Mouse (Mus musculus) erythroid progenitor cell, adult 5-6 weeks (primary cell): ENCODE measurements around the gene B9d1. TPM values are rescaled to one million over a fixed set of nuclear protein-coding genes. Genes with fewer than 3 reads are reported as not detected.
A peak's percentile ranks its signal among the peaks of the same experiment; 100 is the strongest.

Experiments
- ATAC-seq: replicated peaks from 2 replicates; pipeline ENCODE4 v1.8.0; 2016; ENCODE audit warnings: moderate number of reproducible peaks, mild to moderate bottlenecking, moderate TSS enrichment, inconsistent platforms; ENCODE audit not compliant: poor library complexity, low FRiP score, severe bottlenecking
- total RNA-seq, 2 experiments: library from RNA; stranded (forward) in 1 of 2; stranded (reverse) in 1 of 2; fragments of 150-400 nt in 1 of 2; fragments of 186-747, 209-891 nt in 1 of 2; gene quantifications; 2 replicates each; pipeline versions ENCODE4 v1.2.3 to v1.2.4; 2015 to 2017; ENCODE audit warnings: low replicate concordance in 2 of 2

The B9d1 gene
- total RNA-seq (2015; ENCODE audit: low replicate concordance) = not detected in 2 replicates
- not detected in 2 replicates for total RNA-seq (2017; ENCODE audit: low replicate concordance)

DNA sequence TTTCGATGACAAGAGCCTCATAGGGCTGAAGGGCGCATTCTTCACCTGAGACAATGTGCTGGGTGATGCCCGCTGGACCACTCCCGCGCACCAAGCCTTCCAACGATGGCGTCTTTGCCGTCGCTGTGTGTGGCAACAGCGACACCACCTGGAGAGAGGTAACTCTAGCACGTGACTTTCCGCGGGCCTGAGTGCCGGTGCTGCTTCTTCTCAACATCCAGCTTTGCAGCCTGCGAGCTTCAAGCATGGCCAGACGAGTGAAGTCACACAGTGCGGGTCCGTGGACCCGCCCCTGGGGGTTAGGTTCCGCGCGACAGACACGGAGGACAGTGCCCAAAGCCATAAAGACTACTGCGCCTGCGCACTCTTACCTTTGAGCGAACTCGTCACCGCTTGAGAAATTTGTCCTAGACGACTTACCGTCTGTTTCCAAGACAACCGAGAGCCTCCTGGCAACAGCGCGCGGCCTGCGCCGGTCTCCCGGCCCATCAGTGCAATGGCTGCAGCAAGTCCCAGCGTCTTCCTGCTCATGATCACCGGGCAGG lies at the start of gene B9d1:
TSS of gene B9d1 (plus strand) at position 432 of the 545 bp plus-strand sequence.
- peak; percentile 81 for ATAC-seq

DNA sequence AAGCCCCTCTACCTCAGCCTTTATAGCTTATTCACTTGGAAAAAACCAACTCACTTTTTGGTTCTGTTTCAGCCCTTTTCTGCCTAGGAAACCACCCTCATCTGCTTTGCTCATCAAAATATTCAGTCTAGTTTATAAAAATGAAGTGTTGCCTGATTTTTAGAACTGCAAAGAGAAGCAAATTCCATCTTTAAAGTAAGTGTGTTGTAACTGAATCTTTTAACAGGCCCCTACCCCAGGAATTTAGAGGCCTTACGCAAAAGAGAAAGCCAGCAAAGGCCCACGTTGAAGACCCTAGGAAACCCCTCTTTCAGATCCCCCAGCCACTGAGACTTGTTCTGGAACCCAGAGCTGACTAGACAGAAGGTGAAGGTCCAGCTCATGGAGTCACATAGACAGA lies 40.9 kb upstream of the B9d1 start:
- ATAC-seq = no peak

DNA sequence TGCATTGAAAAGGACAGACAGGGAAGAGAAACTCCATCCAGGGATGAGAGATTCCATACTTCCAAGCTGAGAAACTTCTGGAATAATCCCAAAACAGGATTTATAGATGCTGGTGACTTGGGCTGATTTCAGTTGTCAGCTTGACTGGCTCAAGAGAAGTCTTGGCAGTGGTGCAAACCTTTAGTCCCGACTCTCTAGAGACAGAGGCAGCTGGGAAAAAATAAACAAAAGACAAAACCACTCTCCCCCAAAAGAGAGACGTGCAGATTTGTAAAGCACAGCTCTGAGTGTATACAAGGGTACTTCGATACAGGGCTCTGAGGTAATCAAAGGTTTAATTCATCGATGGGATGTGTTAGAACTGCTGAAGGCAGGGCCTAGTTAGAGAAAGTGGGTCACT lies 39.5 kb upstream of the B9d1 start:
- no peak for ATAC-seq

DNA sequence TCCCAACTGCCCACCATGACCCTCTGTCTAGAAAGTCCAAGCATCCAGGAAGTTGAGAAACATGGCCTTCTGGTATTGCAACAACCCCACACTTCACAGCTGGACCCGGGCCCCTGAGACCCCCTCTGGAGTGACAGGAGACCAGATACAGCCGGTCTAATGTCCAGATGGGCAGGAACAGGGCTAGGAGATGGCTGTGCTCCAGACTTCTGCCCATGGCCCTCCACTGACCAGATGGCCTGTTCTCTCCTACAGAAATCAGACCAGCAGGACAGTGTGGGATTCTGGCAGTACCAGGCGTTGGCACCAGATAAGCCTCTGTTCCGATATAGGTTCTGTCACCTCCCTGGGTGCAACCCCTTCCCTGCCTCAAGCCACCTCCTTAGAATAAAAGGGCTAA lies 36.4 kb upstream of the B9d1 start:
- no peak for ATAC-seq

DNA sequence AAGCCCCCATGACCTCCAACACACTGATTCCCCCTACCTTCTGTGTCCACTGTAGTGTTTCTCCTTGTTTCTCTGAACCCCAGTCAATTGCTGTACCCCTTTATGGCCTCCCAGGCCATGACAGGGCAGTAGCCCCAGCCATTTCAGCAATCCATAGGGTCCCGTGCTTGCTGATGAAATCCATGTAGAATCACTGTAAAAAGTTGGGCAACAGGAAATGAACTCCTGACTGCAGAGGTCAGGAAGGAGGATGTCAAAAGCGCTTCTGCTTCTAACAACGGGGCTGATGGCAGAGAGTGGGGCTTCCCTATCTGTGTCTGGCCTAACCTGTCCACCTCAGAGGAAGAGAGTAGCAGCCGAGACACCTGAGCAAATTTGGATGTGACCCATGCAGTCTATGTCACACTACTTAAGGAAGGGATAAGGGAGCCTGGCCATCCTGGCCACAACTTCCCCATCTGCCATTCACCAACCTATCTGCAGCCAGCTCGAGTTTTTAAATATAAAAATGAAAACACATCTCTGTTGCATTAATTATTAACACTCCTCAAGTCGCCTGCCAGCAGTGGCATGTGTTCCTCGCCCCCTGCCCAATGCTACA lies 35.5 kb upstream of the B9d1 start:
- ATAC-seq = no peak

DNA sequence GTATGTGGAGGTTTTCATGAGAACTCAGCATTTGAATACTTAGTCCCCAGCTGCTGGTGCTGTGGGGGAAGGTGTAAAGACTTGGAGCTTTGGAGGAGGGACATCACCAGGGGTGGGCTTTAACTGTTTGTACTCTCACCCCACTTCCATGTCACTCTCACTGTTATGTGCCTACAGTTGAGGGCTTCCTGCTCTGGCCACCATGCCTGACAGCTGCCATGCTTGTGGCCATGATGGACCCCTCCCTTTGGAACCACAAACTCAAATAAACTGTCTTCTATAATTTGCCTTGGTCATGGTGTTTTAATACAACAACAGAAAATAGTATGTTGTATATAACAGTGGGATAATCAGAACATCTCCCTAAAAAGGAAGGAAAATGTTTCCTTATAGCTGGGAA lies 34.1 kb upstream of the B9d1 start:
- no peak for ATAC-seq

DNA sequence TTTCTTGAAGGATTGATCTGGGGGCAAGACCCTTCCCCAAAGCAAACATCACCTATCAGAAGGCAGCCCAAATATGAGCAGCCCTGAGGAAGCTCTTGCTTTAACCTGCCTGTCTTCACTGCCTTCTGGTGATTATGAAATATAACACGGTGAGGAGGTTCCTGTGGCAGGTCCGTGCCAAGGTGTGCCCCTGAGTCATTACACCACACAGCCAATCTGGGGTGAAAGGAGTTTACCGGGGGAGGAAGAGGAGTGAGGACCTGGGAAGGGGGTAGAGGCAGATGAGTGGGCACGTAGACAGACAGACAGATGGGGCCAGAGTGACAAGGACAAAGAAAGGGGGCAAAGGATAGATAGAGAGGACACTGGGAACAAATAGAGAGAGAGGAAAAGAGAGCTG lies 31.3 kb upstream of the B9d1 start:
- no peak for ATAC-seq

DNA sequence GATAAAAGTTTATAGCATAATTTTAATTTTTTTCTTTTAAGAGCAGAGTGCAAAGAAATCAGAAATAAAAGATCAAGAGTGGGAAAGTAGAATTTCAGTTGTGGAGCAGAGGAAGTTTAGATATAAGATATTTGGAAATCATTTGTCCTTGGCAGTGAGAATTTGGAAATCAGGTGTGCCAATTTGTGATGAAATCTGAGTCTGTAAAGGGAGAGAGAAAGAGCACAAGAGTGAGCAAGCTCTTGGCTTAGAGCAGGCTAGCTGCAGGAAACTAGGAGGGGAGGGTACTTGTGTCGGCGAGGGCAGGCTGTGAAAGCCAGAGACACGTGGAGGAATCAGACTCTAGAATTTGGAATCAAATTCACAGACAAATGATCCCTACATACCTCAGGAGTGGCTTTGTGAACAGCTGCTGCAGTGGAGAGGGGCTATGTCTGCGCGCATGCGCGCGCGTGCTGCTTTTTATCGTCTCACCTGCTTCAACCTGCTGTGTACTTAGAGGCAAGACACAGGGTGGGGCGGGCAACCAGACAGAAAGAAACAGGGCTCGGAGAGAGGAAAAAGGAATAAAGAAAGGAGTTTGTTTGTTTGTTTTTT lies 28.1 kb upstream of the B9d1 start:
- ATAC-seq = no peak

DNA sequence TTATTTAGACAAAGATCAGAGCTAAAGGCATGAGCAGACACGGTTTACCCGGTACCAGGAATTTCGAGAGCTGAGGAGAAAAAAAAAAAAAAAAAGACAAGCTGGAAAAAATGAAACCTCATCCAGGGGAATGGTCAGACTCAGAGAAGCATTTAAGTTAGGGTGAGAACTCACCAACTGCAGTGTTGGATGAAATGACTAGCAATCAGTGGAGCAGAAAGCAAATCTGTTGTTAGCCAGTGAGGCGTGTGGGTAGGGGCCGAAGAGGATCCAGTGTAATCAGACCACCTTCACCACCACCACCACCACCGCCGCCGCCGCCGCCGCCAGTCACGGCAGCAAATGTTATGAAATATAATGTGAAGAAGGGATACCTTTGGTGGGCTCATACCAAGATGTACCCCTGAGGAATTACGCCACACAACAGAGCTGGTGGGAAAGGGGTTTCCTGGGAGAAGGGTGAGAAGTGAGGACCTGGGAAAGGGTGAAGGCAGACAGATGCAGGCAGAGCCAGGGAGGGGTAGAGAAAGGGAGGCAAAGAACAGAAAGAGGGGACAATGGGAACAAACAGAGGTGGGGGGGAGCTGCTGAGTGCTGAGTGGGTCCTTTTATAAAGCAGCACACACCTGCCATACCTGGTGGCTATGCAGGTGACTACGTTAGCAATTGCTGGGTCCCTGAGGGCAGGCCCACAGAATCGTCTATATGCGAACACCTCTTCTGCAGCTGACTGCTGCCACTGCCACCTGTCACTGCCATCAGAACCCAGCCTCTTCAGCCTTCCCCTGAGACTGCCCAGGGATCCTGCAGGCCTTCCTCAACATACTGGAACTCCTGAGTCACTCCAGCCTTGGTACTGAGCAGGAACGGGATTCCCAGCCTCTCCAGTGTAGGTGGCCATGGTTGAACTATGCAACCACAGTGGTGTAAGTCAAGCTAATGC lies 27.1 kb upstream of the B9d1 start:
- no peak for ATAC-seq

DNA sequence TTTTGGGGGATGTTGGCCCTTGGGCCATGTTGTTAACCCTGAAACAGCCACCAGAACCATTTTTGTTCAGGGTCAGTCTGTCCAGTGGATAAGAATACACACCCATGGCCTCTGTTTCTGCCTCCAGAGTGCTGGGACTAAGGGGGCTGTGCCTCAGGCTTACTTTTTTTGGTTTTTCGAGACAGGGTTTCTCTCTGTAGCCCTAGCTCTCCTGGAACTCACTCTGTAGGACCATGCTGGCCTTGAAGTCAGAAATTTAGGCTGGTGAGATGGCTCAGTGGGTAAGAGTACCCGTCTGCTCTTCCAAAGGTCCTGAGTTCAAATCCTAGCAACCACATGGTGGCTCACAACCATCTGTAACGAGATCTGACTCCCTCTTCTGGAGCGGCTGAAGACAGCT lies 26.2 kb upstream of the B9d1 start:
- no peak for ATAC-seq

DNA sequence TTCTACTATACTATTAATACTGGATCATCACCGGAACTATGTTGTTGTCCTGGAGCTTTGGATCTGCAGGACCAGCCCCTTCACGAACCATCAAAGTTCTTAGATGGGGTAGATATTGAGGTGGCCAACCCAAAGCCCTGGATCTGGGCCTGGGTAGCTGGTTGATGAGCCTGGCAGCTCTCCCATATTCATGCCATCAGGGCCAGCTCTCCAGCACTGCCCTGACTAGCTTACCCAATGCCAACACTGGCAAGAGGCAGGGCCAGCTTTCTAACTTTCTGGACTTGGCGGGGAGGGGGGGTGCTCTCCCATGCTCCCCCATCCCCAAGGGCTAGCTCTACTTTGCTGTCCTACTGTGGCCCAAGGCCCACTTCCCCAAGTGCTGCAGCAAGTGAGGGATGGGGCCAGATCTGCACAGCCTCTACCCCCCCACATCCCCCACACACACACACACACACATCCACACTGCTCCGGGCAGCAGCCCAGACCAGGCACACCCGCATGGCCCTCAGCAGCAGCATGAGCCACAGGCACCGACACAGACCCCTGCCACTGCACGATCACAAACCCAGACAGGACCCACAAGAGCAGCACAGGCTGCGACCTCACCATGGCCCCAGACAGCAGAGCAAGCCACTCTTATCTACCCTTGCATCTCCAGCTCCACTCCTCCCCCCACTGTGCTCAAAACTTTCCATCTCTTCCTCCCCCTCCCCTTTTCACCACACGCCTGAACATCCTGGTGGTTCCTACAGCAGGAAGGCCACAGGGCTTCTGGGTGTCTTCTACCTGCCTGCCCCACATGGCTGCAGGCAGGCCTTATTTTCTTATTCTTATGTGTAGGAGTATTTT lies 23.5 kb upstream of the B9d1 start:
- ATAC-seq = no peak

DNA sequence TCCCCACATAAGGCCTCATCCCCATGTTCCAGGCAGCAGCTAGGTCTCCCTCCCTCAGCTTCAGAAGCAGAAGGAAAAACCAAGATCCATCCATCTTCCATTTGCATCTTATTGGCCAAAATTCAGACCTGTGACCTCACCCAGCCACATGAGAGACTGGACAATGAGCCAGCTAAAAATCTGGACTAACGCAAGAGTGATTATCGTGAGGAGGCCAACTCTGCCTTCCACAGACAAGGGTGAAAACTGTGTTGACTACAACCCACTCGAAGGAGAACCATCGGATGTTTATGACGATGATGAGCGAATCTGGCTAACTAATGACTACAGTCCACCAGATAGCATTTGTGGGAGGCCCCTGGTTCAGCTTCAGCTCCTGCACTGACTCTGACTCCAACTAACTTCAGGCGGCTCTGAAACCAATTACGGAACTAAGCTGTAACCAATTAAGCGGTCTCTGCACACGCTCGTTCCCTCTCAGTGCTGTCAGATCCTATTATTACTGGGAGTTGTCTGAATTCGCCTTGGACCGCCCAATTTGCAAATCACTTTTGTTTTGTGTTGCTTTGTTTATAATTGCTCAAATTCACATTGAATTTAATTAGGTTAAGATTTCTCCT lies 21.6 kb upstream of the B9d1 start:
- ATAC-seq = no peak

DNA sequence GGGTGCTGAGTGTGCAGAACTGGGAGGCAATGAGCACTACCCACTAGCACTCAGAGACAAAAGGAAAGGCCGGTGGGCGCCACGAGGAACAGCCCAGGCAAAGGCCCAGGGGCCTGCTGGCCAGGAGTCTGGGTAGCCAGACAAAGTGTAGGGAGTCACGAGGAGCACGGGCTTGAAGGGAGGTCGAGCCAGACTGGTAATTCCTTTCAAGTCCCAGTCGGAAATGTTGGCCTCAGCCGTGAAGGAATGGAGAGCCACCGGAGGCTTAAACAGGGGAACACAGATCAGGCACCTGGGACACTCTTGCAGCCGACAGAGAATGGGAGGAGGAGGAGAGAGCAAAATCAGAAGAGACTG lies 20.7 kb upstream of the B9d1 start:
- no peak for ATAC-seq

DNA sequence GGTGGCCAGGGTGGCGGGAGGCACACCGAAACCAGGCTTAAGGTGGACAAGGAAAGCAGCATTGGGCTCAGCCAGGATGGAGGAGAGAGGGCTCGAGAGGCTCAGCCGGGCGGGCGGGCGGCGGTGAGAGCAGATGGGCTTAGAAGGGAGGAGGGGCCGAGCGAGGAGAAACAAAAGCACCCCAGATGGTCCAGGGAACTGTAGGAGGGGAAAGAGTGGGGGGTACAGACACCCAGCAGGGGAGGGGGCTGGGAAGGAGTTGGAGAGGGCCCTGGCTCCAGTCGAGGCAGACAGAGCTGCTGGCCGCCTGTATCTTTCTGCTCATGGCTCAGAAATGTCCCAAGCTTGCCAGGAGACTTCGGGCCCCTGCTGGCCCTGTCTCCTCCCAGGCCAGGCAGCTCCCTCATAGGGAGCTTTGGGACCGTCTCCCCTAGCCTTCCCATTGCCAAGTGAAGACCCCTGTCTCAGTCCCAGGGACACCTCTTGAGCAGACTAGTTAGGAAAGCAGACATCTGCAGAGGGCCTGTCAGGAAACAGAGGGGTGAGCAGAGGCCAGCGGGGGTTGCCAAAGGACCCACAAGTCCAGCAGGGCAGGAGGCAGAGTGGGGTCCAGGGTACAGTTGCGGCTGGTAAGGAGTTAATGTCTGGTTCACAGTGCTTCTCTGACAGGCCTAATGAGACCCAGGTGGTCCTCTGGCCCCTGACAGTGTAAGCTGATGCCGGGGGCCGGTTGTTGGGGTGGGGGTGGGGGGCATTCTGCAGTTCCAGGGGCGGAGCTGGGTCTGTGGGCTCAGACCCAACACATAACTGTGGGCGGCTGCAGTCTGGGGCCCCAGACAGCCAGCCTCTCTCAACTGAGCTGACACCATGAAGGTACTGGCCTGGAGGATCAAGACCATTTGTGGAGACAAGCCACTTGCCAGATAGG lies 20.1 kb upstream of the B9d1 start, which contains the start of gene Mfap4:
TSS of gene Mfap4 (plus strand) at position 819 of the 928 bp plus-strand sequence.
- ATAC-seq = no peak

DNA sequence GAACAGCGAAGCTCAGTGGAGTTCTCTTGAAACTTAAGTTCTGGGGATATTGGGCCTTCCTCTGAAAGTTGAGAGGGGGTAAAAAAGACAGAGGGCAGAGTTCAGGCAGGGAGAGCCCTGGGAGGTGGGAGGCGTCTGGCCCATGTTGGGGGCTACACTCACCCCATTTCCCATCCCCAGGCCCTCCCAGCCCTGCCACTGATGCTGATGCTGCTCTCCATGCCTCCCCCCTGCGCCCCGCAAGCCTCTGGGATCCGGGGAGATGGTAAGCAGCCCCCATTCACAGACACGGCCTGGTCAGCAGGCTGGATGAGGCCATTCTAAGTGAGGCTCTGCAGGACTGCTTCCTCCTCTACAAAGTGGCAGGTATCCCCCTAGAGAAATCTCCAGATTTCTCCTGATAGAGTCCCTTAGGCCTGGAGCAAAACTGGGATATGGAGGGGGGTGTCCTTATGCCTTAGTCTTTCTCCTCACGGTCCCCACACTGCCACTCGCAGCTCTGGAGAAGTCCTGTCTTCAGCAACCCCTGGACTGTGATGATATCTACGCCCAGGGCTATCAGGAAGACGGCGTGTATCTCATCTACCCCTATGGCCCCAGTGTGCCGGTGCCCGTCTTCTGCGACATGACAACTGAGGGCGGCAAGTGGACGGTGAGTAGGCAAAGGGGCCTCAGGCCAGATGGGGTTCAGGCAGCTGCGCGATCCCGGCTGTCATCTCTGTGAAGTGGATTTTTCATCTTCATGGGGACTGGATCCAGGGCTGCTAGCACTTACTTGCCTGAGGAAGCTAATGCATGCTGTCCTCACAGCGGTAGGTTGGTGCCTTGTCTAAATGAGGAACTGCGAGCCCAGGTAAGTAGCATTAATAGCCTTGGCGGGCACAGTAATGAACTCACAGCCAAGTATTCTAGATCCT lies 19.1 kb upstream of the B9d1 start:
- ATAC-seq = no peak

DNA sequence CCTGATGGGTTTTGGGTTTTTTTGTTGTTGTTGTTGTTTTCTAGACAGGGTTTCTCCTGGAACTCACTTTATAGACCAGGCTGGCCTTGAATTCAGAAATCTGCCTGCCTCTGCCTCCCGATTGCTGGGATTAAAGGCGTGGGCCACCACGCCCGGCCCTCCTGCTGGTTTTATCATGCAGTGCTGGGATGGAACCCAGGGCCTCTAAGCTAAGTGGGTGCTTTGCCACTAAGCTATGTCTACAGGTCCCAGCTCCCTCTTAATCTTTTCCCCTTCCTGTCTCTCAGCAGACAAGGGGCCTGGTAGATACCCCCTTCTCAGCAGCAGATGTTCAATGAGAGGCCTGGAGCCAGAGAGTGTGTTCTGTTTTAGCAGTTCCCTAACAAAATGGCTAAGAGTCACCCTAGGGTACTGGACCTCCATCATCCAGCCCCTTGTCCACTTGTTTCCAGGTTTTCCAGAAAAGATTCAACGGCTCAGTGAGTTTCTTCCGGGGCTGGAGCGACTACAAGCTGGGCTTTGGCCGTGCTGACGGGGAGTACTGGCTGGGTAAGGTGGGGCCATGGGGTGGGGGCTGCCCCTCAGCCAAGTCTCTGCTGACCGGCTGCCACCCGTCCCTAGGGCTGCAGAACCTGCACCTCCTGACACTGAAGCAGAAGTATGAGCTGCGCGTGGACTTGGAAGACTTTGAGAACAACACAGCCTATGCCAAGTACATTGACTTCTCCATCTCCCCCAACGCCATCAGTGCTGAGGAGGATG lies 18.3 kb upstream of the B9d1 start:
- ATAC-seq = no peak

DNA sequence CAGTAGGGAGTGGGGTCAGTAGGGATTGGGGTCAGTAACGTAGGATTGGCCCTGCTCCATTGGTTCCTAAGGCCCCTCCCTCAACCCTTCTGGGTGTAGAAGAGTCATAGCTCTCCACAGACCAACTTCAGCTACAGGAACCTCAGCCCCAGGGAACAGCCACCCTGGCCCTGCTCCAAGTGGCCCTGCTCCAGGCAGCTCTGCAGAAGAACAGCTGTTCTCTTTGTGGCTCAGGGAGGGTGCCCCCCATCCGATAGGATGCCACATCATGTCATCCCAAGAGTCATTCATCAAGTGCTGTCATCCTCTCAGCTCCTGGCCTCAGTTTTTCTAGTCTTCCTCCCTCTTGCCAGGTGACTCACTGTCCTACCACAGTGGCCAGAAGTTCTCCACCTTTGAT lies 17.5 kb upstream of the B9d1 start:
- ATAC-seq = no peak
